Mouse (Mus musculus) natural killer cell, adult 2 months (primary cell): ENCODE measurements around the gene Jpt1.
"Not testable (repeated sequence)": the region's sequence is repeated elsewhere in the genome, so short reads cannot be mapped to it uniquely, and the experiment has no call there.

ENCODE experiments used
- DNase-seq, 2 experiments: peaks; one replicate each; pipeline ENCODE4 v3.0.0; 2022; ENCODE audit warnings: low spot score in 2 of 2

Jpt1 gene

DNA sequence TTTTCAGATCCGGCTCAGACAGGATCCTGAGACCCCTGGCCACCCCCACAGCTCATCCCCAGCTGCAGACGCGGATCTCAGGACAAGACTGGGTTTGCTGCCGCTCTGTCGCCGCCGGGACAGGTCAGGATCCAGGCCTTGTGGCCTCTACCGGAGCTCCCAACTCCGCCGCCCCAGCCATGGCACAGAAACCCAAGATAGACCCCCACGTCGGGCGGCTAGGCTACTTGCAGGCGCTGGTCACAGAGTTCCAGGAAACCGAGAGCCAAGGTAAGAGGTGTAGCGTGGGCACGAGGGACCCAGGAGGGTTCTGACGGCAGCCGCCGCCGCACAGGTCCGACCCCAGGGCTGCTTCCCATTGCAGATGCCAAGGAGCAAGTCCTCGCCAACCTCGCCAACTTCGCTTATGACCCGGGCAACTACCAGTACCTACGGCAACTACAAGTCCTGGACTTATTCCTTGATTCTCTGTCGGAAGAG, 38.4 kb downstream of the Jpt1 start:
- no peak for DNase-seq

DNA sequence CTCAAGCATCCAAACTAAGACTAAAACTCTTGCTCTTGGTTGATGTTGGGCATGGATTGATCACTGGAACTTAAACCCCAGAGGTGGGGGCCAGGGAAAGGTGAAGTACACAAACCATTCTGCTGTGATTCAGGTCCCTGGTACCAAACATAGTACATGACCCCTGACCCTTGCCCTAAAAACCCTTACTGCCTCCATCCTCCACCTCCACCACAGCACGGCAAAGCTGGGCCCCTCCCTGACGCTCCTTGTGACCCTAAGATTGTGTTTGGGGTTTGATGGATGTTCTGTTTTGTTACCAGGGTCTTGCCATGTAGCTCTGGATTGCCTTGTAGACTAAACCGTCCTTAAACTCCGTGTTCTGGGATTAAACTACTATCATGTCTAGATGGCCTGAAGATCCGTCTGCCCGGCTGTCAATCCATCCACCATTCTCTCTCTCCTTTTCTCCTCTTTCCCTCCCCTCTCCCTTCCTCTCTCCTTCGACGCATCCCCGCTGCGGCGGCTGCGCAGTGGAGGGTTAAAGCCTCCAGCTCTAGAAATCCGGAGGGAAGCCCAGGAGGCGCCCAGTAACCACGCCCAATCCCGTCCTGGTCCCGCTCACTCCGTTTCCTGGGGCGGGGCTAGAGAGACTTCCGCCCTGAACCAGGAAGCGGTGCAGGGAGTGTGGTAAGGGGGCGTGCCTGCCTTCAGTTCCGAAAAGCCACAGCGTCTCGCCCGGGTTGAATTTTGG, 39.0 kb downstream of the Jpt1 start, which contains the start of gene Armc7:
Gene Armc7, plus strand, starts transcription at position 643 of the 733 bp plus-strand sequence.
- DNase-seq: peak; percentile 89

DNA sequence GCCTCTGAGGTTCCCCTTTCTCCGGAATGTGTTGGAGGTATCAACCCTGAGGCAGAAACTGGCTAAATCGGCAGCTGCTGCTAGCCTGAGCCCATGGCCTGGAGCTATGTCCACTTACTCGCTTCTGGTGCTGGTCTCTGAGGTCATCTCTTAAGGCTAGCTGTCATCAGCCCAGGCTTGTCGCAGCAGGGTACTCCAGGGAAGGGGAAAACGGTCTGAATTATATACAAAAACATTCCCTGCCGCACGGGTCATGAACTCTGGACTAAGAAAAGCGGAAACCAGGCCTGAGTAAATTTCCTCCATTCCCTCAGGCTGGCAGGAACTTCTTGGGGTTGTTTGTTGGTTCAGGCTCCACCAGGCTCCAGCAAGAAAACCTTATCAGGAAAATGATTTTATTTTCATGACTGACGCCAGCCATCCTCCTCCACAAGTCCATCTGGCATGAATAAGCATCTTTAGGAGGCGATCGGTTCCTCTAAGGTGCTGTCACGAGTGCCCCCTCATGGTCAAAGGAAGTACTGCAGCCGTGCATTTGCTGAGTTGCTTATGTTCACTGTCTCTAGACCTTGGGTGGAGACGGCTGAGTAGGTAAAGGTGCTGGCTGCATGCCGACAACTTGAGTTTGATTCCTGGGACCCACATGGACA, 40.4 kb downstream of the Jpt1 start:
- DNase-seq: peak; percentile 89 to 90

DNA sequence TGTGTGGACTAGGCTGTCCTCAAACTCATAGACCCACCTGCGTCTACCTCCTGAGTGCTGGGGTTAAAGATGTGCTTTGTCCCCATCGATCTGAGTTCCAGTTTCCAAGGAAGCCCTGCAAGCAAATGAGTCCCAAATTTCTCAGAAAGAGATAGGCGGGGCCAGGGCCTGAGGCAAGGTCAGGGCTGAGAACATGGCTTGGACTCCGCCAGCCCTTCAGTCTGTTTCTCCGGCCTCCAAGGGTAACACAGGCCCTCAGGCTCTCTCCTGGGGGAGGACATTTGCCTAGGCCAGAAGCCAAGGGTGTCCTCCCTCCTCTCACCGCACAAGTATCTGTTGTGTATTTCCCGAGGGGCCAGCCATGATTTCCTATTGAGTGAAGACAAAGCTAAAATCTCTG, 42.0 kb downstream of the Jpt1 start:
- no peak for DNase-seq

DNA sequence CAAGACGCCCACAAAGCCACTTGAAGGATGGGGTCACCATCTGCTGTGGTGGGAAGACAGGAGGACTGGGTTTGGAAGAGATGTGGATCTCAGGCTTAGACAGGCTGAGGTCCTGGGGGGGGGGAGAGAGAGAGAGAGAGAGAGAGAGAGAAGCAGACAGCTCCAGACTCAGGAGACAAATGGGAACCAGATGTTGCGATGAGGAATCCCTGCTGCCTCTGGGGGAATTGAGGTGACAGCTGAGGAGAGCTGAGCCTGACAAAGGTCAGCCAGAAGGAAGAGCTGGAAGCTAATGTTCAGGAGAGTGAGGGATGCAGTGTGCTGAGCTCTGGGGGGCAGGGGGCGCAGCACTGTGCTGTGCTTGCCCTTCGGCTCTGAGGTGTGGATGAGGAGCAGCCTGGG, 47.0 kb downstream of the Jpt1 start:
- DNase-seq: no peak

DNA sequence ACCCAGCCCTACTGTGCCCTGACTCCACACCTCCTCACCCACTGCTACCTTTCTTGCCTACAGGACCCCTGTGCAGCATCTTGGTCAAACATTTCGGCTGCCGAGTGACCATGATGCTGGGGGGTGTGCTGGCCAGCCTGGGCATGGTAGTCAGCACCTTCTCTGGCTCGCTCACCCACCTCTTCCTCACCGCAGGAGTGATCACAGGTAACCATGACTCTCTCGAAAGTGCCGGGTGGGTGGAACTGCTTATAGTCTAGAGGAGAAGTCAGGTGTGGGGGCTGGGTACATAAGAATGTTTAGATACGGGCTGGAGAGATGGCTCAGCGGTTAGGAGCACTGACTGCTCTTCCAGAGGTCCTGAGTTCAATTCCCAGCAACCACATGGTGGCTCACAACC, 49.3 kb downstream of the Jpt1 start:
- no peak for DNase-seq

DNA sequence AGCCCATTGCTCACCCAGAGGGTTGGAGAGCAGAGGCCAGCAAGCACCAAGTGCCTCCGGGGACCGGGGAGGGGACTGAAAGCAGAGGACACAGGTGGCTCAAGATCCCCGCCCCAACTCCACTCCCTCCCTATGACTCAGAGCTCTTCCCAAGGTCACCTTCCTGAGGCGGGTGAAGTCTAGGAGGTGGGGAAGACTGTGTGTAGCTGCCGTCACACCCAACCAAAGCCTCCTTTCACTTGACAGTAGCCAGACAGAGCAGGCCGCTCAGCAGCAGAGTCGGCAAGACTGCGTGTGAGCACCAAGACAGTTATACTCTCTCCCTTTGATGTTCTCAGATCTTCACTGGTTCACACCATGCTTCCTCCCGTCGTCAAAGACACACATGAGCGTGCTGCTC, 50.8 kb downstream of the Jpt1 start:
- no peak for DNase-seq

DNA sequence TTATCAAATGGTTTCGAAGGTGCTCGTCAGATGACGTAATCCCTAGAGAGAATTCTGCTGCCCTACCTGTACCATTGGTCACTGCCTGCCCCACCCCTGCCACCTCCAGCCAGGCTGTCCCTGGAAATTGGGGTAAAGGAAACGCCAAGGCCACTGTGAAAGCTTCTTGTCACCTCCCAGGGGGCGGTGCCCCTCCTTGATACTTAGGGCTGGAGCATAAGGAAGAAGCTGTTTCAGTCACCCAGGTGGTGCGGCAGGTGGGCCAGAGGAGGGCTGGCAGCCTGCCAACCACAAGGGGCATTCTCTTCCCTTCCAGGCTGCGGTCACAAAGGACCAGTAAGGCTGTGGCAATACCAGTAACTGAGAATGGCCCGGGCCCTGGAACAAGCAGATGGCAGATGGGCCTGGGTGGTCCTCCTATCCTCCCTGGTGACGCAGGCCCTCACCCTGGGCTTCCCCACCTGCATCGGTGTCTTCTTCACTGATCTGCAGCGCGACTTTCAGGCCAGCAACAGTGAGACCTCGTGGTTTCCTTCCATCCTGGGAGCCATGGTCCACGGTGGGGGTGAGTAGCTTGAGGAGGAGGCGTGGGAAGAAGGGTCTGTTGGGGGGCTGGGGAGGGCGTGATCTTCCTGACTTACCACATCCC, 51.8 kb downstream of the Jpt1 start, which contains the start of gene Slc16a5:
Gene Slc16a5, plus strand, starts transcription at position 232 of the 649 bp plus-strand sequence.
- DNase-seq: no peak

DNA sequence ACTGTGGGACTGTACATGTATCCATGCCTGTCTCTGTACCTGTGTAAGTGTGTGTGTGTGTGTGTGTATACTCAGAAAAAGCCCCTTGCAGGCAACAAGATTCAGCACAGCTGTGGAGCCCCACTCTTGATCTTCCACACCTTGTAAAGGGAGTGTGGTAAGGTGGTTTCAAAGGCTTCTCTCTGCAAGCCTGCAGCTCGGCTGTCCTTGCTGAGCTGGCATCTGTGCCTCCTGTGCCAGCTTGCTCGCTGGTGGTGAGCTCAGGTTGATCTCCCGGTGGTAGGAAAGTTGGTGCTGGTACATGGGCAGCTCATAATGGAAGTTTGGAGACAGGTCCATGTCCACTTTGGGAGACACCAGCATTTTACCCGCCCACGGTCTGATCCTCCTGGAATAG, 52.3 kb downstream of the Jpt1 start:
- DNase-seq: no peak

DNA sequence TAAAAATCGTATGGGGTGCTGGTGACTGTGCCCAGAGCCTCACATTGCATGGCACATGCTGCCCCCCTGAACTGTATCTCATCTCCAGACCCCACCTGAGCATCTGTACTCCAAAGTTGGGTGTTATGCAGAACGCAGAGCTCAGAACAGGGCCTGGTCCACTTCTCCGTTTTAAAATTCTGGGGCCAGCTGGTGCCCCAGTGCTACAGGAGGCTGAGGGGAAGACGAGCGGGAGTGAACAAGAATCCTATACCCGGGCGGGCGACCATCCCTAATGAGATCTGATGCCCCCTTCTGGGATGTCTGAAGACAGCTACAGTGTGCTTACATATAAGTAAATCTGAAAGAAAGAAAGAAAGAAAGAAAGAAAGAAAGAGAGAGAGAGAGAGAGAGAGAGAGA, 53.2 kb downstream of the Jpt1 start:
- no peak for DNase-seq

DNA sequence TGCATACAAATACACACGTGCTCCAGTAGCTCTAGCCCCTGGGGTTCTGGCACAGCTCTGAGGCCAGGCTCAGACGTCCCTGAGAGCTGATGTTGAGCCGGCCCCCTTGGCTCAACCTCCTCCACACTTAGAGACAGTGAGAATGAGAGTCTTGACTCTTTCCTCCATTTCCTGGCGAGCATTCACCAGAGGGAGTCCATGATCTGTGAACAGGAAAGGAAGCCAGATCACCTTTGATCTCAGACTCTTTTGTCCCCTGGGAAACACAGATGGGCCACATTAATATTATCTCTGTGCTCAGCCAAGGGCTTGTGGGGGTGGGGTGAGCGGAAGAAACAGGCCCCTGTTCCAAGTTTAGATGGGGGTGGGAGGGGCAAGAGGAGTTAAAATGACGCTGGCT, 56.8 kb downstream of the Jpt1 start:
- no peak for DNase-seq

DNA sequence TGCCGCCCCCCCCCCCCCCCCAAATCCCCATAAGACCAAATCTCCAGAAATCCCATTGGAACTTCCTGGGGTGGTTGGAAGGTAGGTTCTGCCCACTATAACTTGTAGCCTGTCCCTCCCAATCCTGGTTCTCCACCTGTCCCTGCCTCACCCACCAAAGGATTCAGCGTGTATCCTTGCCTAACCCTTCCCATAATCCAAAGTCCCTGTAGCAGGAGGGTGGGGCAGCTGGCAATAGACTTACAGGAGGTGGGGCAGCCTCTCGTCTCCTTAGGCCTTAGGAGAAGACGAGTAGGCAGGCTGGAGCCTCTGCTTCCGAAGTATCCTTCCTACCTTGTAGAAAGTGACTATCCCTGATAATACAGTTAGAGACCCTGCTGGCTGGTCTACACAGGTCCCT, 58.0 kb downstream of the Jpt1 start:
- no peak for DNase-seq

DNA sequence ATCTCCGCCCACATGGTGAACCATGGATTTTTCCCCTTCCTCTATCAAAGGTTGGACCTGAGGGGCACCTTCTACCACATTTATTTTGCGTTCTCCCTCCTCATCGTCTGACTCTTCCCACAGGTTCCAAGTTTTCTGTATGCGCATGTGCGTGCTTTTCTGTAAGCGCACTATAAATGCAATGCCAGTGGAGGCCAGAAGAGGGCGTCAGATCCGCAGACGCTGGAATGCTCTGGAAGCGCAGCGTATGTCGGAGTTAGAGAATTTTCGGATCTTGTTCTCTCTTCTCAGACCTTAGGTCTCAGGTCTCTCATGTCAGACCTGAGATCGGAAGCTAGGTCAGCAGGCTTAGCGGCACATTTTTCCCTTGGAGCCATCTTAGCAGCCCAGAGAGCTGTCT, 58.6 kb downstream of the Jpt1 start:
- DNase-seq: no peak

DNA sequence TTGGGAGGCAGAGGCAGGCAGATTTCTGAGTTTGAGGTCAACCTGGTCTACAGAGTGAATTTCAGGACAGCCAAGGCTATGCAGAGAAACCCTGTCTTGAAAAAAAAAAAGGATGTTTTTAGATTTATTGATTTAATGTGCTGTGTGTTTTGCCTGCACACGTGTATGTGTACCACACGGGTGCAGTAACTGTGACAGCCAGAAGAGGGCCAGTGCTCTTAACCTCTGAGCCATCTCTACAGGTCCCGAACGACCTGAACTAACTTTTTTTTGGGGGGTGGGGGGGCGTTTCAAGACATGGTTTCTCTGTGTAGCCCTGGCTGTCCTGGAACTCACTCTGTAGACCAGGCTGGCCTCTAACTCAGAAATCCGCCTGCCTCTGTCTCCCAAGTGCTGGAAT, 59.4 kb downstream of the Jpt1 start:
- not testable (repeated sequence) for DNase-seq

DNA sequence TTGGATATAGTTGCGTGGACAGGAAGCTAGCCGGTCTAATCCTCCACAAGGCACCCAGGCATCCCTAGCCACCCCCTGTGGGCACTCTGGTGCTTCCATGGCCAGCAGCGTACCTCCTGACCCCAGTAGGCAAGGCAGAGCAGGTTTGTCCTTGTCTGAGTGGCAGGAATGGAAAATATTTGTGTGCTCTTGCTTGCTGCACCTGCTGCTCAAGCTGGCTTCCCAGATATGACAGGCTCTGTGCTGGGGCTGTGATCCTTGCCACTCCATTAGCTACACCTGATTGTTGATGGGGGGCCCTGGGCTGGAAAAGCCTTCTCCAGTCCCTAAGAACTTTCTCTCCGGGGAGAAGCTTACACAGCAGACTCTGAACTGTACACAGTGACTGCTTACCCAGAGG, 60.9 kb downstream of the Jpt1 start:
- no peak for DNase-seq

DNA sequence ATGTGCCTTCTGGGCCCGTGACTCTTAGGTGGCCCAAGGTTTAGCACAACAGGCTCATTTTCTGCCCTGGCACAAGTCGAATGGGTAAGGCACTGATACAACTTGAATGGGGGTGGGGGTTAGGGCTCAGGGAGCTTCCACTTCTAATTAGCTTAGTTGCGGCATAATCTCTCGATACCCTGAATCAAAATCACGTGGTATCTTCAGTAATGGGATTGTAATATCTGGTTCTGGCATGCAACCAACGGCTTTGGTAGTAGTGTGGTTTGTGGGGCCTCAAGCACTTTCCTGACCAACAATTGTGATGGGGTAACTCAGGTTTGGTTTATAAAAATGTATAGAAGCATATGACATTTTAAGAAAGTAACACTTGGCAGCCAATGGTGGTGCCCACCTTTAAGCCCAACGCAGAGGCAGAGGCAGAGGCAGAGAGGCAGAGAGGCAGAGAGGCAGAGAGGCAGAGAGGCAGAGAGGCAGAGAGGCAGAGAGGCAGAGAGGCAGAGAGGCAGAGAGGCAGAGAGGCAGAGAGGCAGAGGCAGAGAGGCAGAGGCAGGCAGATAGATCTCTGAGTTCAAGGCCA, 61.8 kb downstream of the Jpt1 start:
- no peak for DNase-seq

DNA sequence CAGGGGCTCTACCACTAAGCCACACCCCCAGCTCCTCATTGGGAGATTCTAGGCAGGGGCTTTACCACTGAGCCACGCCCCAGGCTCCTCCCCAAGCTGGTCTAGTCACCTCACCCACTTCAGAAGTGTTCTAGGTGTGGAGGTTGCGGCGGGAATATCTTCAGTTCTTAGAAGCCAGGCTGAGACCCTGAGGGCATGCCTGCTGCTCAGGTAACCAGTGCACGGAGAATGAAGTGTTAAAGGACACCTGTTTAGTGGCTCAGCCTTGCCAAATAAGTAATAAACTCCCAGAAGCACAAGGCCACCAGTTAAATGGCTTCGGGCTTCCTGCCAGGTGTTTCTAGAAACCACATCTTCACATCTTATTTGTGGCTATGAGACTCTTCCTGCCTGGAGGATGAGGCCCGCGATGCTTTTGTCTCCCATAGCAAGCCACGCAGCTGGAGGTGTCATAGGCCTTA, 62.4 kb downstream of the Jpt1 start:
- DNase-seq: peak; percentile 19 to 41

DNA sequence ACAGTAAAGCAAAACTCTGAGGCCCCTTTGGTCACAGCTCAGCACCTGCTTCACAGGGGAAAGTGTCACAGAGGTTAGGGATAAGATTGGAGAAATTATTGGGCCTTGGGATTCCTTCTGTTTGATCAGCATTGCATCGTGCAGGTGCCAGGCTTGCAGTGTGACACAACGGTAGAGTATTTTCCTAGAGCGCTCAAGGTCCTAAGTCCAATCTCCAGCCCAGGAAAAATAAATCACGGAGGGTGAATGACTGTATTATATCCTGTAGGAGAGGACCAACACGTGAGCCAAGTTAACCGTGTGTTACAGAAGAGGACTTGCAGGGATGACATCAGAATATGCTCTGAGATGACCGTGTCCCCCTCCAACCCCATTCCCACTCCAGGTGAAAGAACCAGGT, 64.0 kb downstream of the Jpt1 start:
- DNase-seq: no peak

DNA sequence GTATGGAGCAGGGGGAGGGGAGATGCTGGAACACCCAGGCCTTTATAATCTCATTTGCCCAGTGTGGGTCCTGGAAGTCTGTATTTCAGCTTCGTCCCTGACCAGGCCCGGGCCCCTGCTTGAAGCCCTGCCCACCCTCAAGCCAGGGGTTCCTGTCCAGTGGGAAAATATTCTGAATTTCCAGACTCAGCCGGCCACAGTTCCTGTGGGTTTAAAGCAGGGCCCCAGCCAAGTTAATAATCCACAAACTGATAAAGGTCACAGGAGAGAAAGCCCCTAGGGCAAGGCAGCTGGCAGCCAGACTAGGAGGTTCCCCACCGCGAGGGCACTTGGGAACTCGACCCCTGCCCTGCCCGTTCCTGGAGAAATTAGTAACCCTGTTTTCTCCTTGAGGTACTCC, 65.2 kb downstream of the Jpt1 start:
- DNase-seq: no peak

DNA sequence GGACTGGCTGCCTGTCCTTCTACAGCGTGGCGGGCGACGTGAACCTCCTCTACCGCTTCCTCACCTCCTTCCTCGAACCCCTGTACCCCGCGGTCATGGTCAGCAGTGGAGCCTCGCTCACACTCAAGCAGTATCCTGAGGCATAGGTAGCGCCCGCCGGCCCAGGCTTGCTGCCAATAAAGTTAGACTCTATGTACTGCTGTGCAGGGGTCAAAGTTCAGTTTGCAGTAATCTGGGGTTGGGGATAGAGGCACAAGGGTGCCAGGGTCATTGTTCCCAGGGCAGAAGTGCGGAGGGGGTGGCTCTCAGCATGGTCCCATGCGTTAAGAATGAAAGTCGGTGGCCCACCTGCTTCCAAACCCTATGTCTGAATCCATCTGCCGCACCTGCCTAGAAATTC, 66.1 kb downstream of the Jpt1 start:
- DNase-seq: no peak
